Mouse (Mus musculus): ENCODE results near the gene Hs2st1.
A peak's percentile ranks its signal among the peaks of the same experiment; 100 is the strongest.

DNA sequence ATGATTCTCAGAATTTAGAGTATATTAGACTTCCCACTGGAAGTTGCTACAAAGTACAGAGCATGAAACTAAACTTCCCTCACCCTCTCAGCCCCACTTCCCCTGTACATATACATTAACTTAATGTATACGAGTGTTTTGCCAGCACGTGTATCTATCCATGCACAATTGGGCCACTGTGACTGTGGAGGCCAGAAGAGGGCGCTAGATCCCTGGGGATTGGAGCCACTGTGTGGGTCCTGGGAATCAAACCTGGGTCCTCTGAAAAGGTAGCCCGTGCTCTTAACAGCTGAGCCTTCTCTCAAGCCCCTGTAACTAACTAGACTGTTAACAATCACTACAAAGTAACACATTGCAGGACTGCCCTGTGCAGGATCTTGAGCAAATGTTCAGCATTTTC is 36.5 kb upstream of the Hs2st1 start:
- TF ChIP-seq CTCF (IDR thresholded peaks at IDR 0.05; ENCODE audit: low read depth, low read length) (peak; percentile 69), POLR2A (IDR thresholded peaks at IDR 0.05; ENCODE audit: extremely low read depth, insufficient read depth, low read length) (no peak)
